Mouse (Mus musculus) testis, postnatal 14 days (tissue): Measurements from ENCODE around the gene Slc22a15.

Source experiments
- DNase-seq: peaks from one replicate; pipeline ENCODE4 v3.0.0; 2021; ENCODE audit warnings: low spot score

The Slc22a15 gene

GRCm38 (mm10) chr3:101807646-101808045 lies 116.6 kb downstream of the Slc22a15 start:
- no peak for DNase-seq

GRCm38 (mm10) chr3:101806941-101807340 lies 117.3 kb downstream of the Slc22a15 start:
- DNase-seq: no peak

DNA sequence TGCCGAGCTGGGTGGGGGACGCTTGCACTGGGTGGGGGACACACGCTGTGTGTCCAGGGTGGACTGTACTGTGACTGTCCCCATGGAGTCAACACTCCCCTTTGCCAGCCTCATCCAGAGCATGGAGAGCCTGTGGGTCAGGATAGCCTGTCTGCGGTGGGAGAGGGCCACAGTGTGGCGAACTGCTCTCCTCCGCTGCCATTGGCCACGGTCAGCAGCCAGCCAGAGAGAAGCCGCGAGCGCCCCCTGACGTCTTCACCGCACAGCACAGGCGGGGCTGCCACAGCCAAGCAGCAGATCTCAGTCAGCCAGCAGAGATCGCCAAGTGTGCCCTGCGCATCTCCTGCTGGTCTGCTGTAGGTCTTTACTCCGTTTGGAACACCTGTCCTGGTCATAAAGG lies 118.1 kb downstream of the Slc22a15 start:
- peak; percentile 82 for DNase-seq
